Mouse (Mus musculus) lung, adult 2 months (tissue): Measurements from ENCODE around the gene Nr4a1.

Experiments used
- CTCF ChIP-seq: fragments of 200-500 bp; IDR thresholded peaks from 2 replicates; pipeline ENCODE4 v1.5.1; 2011; ENCODE audit warnings: mild to moderate bottlenecking, low read length, control low read depth; ENCODE audit not compliant: insufficient read depth
- POLR2A ChIP-seq: fragments of 200-500 bp; IDR thresholded peaks from 2 replicates; pipeline ENCODE4 v1.6.1; 2011; ENCODE audit warnings: low read depth, mild to moderate bottlenecking, control low read depth, low read length, borderline replicate concordance; ENCODE audit errors: extremely low read depth

DNA sequence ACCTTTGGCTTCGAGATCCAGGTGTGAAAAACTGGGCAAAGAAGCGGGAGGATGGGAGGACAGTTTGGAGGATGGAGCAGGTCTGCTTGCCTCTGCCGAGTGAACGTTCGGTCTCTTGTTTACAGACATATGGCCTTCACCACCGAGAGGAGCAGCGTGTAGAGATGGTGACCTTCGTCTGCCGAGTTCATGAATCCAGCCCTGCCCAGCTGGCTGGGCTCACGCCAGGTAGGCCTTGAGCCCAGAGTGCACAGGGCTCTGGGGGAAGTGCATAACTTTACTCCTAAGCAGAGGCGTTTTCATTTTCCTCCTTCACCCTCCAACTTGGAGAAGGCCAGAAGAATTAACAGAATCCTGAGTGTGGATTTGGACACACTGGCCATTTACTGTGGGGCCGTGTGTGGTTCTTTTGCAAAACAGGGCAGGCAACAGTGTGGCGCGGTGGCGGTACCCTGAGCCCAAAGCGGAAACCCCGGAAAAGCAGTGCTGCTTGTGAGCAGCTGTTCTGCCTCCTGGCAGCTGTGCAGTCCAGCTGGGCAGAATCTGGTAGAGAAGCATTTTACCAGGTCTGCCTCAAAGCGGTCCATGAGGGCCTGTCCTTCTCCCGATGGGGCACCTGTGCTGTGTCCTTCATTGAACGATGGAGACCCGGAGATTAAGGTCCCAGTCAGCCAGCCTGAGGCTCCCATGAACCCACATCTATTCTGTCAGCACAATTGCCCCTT, 25.0 kb upstream of the Nr4a1 start:
- TF ChIP-seq CTCF, result no peak
- TF ChIP-seq POLR2A, result no peak
